Mouse (Mus musculus): ENCODE data around the gene Nell2. TPM values are rescaled to one million over a fixed set of nuclear protein-coding genes. Genes with fewer than 3 reads are reported as not detected.

Nell2 gene
- total and polyA plus RNA-seq, 2 experiments from 2014 or later: 0.11 TPM; not detected in 1

DNA sequence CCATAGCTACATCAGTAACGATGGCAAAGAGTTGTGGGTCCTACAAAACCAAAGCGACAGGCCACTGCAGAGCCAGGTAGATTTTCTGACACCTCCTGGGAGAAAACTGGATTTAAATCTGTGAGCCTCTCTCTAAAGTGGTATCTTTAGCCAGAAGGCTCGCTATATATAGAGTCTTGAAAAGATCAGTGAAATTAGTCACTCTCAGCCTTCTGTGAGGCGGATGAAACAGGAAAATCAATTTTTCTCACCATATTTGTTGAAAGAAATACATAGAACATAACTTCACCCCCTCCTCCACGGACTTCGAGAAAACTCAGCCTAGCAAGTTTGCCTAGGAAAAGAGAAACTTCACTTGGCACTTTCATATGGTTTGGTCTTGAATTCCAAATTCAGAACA lies 54.4 kb downstream of the Nell2 start:
- Histone ChIP-seq H3K36me3 (replicated peaks; ENCODE audit: control insufficient read depth, insufficient read depth, low read length) (no peaks in the 10 kb centered on the region), H3K9ac (replicated peaks; ENCODE audit: low read depth, low read length) (no peak overlapping the region), H3K9me3 (replicated peaks; ENCODE audit: control insufficient read depth, low read length) (no peaks in the 10 kb centered on the region), H3K27ac (ENCODE audit: low read depth) (no peak overlapping the region), H3K4me2 (ENCODE audit: low read depth, low read length) (no peak overlapping the region), H3K27me3 (ENCODE audit: control insufficient read depth, insufficient read depth, low read length) (no peaks in the 10 kb centered on the region), H3K4me1 (ENCODE audit: control insufficient read depth, insufficient read depth) (no peaks in the 10 kb centered on the region), H3K4me3 (ENCODE audit: low read depth, low read length) (no peak overlapping the region)
- WGBS: 75% methylated on average over 6 of the region's 6 CpGs
- TF ChIP-seq EP300 (IDR thresholded peaks at IDR 0.05; ENCODE audit: low read depth) (no peak), CTCF (IDR thresholded peaks at IDR 0.05; ENCODE audit: low read depth) (no peak)
- no peak for ATAC-seq (ENCODE audit: insufficient read depth, low read depth)
- DNase-seq (ENCODE audit: low spot score): no peak

GRCm38 (mm10) chr15:95467195-95467594 lies 61.2 kb downstream of the Nell2 start:
- no peak overlapping the region for H3K4me2 ChIP-seq (ENCODE audit: low read depth, low read length)
- no peaks in the 10 kb centered on the region for H3K36me3 ChIP-seq (replicated peaks; ENCODE audit: control insufficient read depth, insufficient read depth, low read length)
- H3K4me1 ChIP-seq (ENCODE audit: control insufficient read depth, insufficient read depth): no peaks in the 10 kb centered on the region
- H3K27ac ChIP-seq (ENCODE audit: low read depth): no peak overlapping the region
- no peak overlapping the region for H3K9ac ChIP-seq (replicated peaks; ENCODE audit: low read depth, low read length)
- no peak for DNase-seq (ENCODE audit: low spot score)
- ATAC-seq (ENCODE audit: insufficient read depth, low read depth): no peak
- WGBS: 51% methylated on average over 6 of the region's 6 CpGs
- no peaks in the 10 kb centered on the region for H3K9me3 ChIP-seq (replicated peaks; ENCODE audit: control insufficient read depth, low read length)
- TF ChIP-seq CTCF (IDR thresholded peaks at IDR 0.05; ENCODE audit: low read depth) (no peak), EP300 (IDR thresholded peaks at IDR 0.05; ENCODE audit: low read depth) (no peak)
- H3K4me3 ChIP-seq (ENCODE audit: low read depth, low read length): no peak overlapping the region
- H3K27me3 ChIP-seq (ENCODE audit: control insufficient read depth, insufficient read depth, low read length): no peaks in the 10 kb centered on the region

- Histone ChIP-seq H3K9ac (replicated peaks; ENCODE audit: low read depth, low read length) (no peak overlapping the region), H3K27me3 (ENCODE audit: control insufficient read depth, insufficient read depth, low read length) (no peaks in the 10 kb centered on the region), H3K36me3 (replicated peaks; ENCODE audit: control insufficient read depth, insufficient read depth, low read length) (no peaks in the 10 kb centered on the region), H3K4me1 (ENCODE audit: control insufficient read depth, insufficient read depth) (no peaks in the 10 kb centered on the region), H3K4me3 (ENCODE audit: low read depth, low read length) (no peak overlapping the region), H3K27ac (ENCODE audit: low read depth) (no peak overlapping the region), H3K4me2 (ENCODE audit: low read depth, low read length) (no peak overlapping the region), H3K9me3 (replicated peaks; ENCODE audit: control insufficient read depth, low read length) (no peaks in the 10 kb centered on the region)
- DNase-seq (ENCODE audit: low spot score): no peak
- no peak for TF ChIP-seq EP300 (IDR thresholded peaks at IDR 0.05; ENCODE audit: low read depth)
- TF ChIP-seq CTCF (IDR thresholded peaks at IDR 0.05; ENCODE audit: low read depth): no peak
- ATAC-seq (ENCODE audit: insufficient read depth, low read depth): no peak
- WGBS: 72% methylated on average over 4 of the region's 4 CpGs
These were observed 68.3 kb downstream of the Nell2 start for GRCm38 (mm10) chr15:95460041-95460566.

DNA sequence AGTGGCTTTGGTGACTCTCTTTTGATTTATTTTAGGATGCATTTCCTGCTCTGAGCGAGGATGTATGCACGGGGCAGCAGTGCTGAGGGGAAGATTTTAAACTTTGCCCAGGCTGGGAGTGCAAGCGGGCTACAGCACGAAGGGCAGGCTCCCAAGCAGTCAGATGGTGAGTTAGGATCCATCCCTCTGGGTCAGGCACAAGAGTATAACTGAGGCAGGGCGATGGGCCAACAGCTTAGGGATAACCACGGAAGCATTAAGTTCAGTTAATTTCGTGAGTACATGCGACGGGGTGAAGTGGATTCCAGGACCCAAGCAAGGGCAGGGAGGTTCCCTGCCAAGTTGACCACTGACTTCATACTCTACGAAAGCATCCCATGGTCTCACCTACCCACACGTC lies 83.8 kb downstream of the Nell2 start:
- Histone ChIP-seq H3K9ac (replicated peaks; ENCODE audit: low read depth, low read length) (no peak overlapping the region), H3K4me2 (ENCODE audit: low read depth, low read length) (no peak overlapping the region), H3K36me3 (replicated peaks; ENCODE audit: control insufficient read depth, insufficient read depth, low read length) (no peaks in the 10 kb centered on the region), H3K27ac (ENCODE audit: low read depth) (no peak overlapping the region), H3K4me1 (ENCODE audit: control insufficient read depth, insufficient read depth) (no peaks in the 10 kb centered on the region), H3K4me3 (ENCODE audit: low read depth, low read length) (no peak overlapping the region), H3K27me3 (ENCODE audit: control insufficient read depth, insufficient read depth, low read length) (no peaks in the 10 kb centered on the region), H3K9me3 (replicated peaks; ENCODE audit: control insufficient read depth, low read length) (no peaks in the 10 kb centered on the region)
- DNase-seq (ENCODE audit: low spot score): no peak
- ATAC-seq (ENCODE audit: insufficient read depth, low read depth): no peak
- TF ChIP-seq CTCF (IDR thresholded peaks at IDR 0.05; ENCODE audit: low read depth) (no peak), EP300 (IDR thresholded peaks at IDR 0.05; ENCODE audit: low read depth) (no peak)
- WGBS: 76% methylated on average over 11 of the region's 11 CpGs

DNA sequence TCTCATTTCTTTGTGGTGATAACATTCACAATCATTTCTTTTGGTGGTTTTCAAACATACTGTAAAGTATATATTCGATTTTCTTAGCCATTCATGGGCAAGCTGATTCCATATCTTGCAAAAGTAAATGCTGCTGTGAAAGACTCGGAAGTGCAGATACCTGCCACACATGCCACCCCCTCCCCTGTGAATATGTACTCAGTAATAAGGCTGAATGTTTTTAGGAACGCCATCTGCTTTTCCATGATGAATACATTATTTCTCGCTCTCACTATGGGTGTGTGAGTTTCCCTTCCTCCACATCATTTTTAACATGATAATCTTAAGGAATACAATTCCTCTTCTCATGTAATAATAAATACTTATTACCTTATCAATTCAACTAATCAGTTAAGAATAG lies 90.6 kb downstream of the Nell2 start:
- ATAC-seq (ENCODE audit: insufficient read depth, low read depth) (no peak), DNase-seq (ENCODE audit: low spot score) (no peak)
- Histone ChIP-seq H3K9me3 (replicated peaks; ENCODE audit: control insufficient read depth, low read length) (no peaks in the 10 kb centered on the region), H3K4me3 (ENCODE audit: low read depth, low read length) (no peak overlapping the region), H3K4me1 (ENCODE audit: control insufficient read depth, insufficient read depth) (no peaks in the 10 kb centered on the region), H3K9ac (replicated peaks; ENCODE audit: low read depth, low read length) (no peak overlapping the region), H3K27ac (ENCODE audit: low read depth) (no peak overlapping the region), H3K36me3 (replicated peaks; ENCODE audit: control insufficient read depth, insufficient read depth, low read length) (no peaks in the 10 kb centered on the region), H3K4me2 (ENCODE audit: low read depth, low read length) (no peak overlapping the region), H3K27me3 (ENCODE audit: control insufficient read depth, insufficient read depth, low read length) (no peaks in the 10 kb centered on the region)
- WGBS: 82% methylated on average over 4 of the region's 4 CpGs
- no peak for TF ChIP-seq EP300 (IDR thresholded peaks at IDR 0.05; ENCODE audit: low read depth)
- TF ChIP-seq CTCF (IDR thresholded peaks at IDR 0.05; ENCODE audit: low read depth): no peak

- no peaks in the 10 kb centered on the region for H3K4me1 ChIP-seq (ENCODE audit: control insufficient read depth, insufficient read depth)
- WGBS: 71% methylated on average over 1 of the region's 1 CpGs
- no peaks in the 10 kb centered on the region for H3K9me3 ChIP-seq (replicated peaks; ENCODE audit: control insufficient read depth, low read length)
- ATAC-seq (ENCODE audit: insufficient read depth, low read depth): no peak
- H3K27me3 ChIP-seq (ENCODE audit: control insufficient read depth, insufficient read depth, low read length): no peaks in the 10 kb centered on the region
- no peak overlapping the region for H3K4me2 ChIP-seq (ENCODE audit: low read depth, low read length)
- H3K27ac ChIP-seq (ENCODE audit: low read depth): no peak overlapping the region
- no peaks in the 10 kb centered on the region for H3K36me3 ChIP-seq (replicated peaks; ENCODE audit: control insufficient read depth, insufficient read depth, low read length)
- no peak overlapping the region for H3K9ac ChIP-seq (replicated peaks; ENCODE audit: low read depth, low read length)
- no peak overlapping the region for H3K4me3 ChIP-seq (ENCODE audit: low read depth, low read length)
- no peak for TF ChIP-seq CTCF (IDR thresholded peaks at IDR 0.05; ENCODE audit: low read depth)
- TF ChIP-seq EP300 (IDR thresholded peaks at IDR 0.05; ENCODE audit: low read depth): no peak
- no peak for DNase-seq (ENCODE audit: low spot score)
These were observed 92.1 kb downstream of the Nell2 start for GRCm38 (mm10) chr15:95436261-95436660.

Measured in heart, postnatal 0 days (tissue).